Comparison of ENCODE assay signal across 28 mouse cellular contexts in genomic region chr16:63404976-63405375, GRCm38 (mm10).
DNase-seq lines count a peak whose midpoint lies in the region; ATAC-seq and TF ChIP-seq lines count a peak whose summit lies in the region.
"Had no signal": no experiment of that assay in that cellular context is flagged by ENCODE, and none has a peak within 500 bp of the region (broad histone marks: within the 10 kb centered on the region; RNA-seq: fewer than 3 reads in every experiment).

No protein-coding gene starts in this region.

- no peak for TF ChIP-seq EP300 in liver, postnatal 0 days (IDR thresholded peaks at IDR 0.05; ENCODE audit: low read depth)

- WGBS in forebrain, embryonic 13.5 days: 64% methylated on average over 1 of the region's 1 CpGs
- 85% methylated on average over 1 of the region's 1 CpGs for WGBS in forebrain, embryonic 11.5 days
- 100% methylated on average over 1 of the region's 1 CpGs for WGBS in liver, adult 2 months
- WGBS in liver, postnatal 0 days (ENCODE audit: insufficient replicate concordance): 90% methylated on average over 1 of the region's 1 CpGs
- 41% methylated on average over 1 of the region's 1 CpGs for WGBS in forebrain, embryonic 16.5 days

- H3K27me3 ChIP-seq in forebrain, embryonic 13.5 days: no peaks in the 10 kb centered on the region
- H3K27me3 ChIP-seq in forebrain, embryonic 11.5 days (ENCODE audit: control insufficient read depth, insufficient read depth, low read length): no peaks in the 10 kb centered on the region
- no peaks in the 10 kb centered on the region for H3K27me3 ChIP-seq in liver, adult 2 months (ENCODE audit: control insufficient read depth, insufficient read depth, low read length)
- H3K27me3 ChIP-seq in liver, postnatal 0 days (ENCODE audit: insufficient read depth, low read length): no peaks in the 10 kb centered on the region
- H3K27me3 ChIP-seq in forebrain, embryonic 16.5 days (replicated peaks; ENCODE audit: control insufficient read depth, insufficient read depth, low read length): no peaks in the 10 kb centered on the region
- H3K27me3 ChIP-seq: embryonic facial prominence, embryonic 12.5 days; embryonic facial prominence, embryonic 15.5 days; heart, embryonic 12.5 days; heart, embryonic 15.5 days had no signal

- no peaks in the 10 kb centered on the region for H3K4me1 ChIP-seq in forebrain, embryonic 13.5 days
- H3K4me1 ChIP-seq in forebrain, embryonic 11.5 days (replicated peaks; ENCODE audit: control insufficient read depth, insufficient read depth, low read length): no peaks in the 10 kb centered on the region
- no peaks in the 10 kb centered on the region for H3K4me1 ChIP-seq in liver, adult 2 months (ENCODE audit: control insufficient read depth, insufficient read depth, low read length)
- H3K4me1 ChIP-seq in liver, postnatal 0 days (ENCODE audit: insufficient read depth): no peaks in the 10 kb centered on the region
- H3K4me1 ChIP-seq in forebrain, embryonic 16.5 days (replicated peaks; ENCODE audit: control insufficient read depth, insufficient read depth, low read length): no peaks in the 10 kb centered on the region
- H3K4me1 ChIP-seq: embryonic facial prominence, embryonic 12.5 days; embryonic facial prominence, embryonic 15.5 days; heart, embryonic 12.5 days; heart, embryonic 15.5 days had no signal

- H3K9ac ChIP-seq in forebrain, embryonic 13.5 days: no peak overlapping the region
- no peak overlapping the region for H3K9ac ChIP-seq in forebrain, embryonic 11.5 days (ENCODE audit: low read length)
- H3K9ac ChIP-seq in liver, adult 2 months (ENCODE audit: low read depth, low read length): no peak overlapping the region
- H3K9ac ChIP-seq in liver, postnatal 0 days (replicated peaks): no peak overlapping the region
- H3K9ac ChIP-seq in forebrain, embryonic 16.5 days (replicated peaks; ENCODE audit: low read depth, low read length): no peak overlapping the region
- H3K9ac ChIP-seq: embryonic facial prominence, embryonic 12.5 days; embryonic facial prominence, embryonic 15.5 days; heart, embryonic 12.5 days; heart, embryonic 15.5 days; hindbrain, embryonic 14.5 days had no signal

- TF ChIP-seq POLR2A in liver, adult 2 months (IDR thresholded peaks at IDR 0.05; ENCODE audit: extremely low read depth, insufficient read depth, low read length): no peak

- peak; percentile 59; the same call in 1 of the 2 replicates for ATAC-seq in forebrain, embryonic 13.5 days
- ATAC-seq in forebrain, embryonic 11.5 days (replicated peaks; ENCODE audit: low FRiP score): no peak
- ATAC-seq in liver, postnatal 0 days: no peak
- peak; percentile 86 for ATAC-seq in forebrain, embryonic 16.5 days
- no peak for ATAC-seq in erythroblast, adult 5-6 weeks (replicated peaks; ENCODE audit: low FRiP score, poor library complexity, severe bottlenecking)
- ATAC-seq: activated CD4-positive, CD25-positive, alpha-beta regulatory T cell, adult 4 months; hindbrain, postnatal 0 days; inflammation-experienced regulatory T-cells, adult 6 months; intestine, embryonic 16.5 days had no signal

- no peak overlapping the region for H3K4me2 ChIP-seq in forebrain, embryonic 13.5 days
- H3K4me2 ChIP-seq in forebrain, embryonic 11.5 days (ENCODE audit: low read depth, low read length, severe bottlenecking): no peak overlapping the region
- no peak overlapping the region for H3K4me2 ChIP-seq in liver, postnatal 0 days (ENCODE audit: low read depth, low read length)
- H3K4me2 ChIP-seq in forebrain, embryonic 16.5 days (ENCODE audit: low read length): no peak overlapping the region
- H3K4me2 ChIP-seq: embryonic facial prominence, embryonic 12.5 days; embryonic facial prominence, embryonic 15.5 days; heart, embryonic 12.5 days; heart, embryonic 15.5 days; hindbrain, embryonic 14.5 days had no signal

- H3K79me2 ChIP-seq in liver, adult 2 months (ENCODE audit: control insufficient read depth, insufficient read depth, low read length): no peaks in the 10 kb centered on the region

- TF ChIP-seq CTCF in liver, adult 2 months (IDR thresholded peaks at IDR 0.05; ENCODE audit: low read depth, low read length): no peak
- TF ChIP-seq CTCF in liver, postnatal 0 days (IDR thresholded peaks at IDR 0.05; ENCODE audit: low read depth): no peak

- H3K36me3 ChIP-seq in forebrain, embryonic 13.5 days (ENCODE audit: poor library complexity, severe bottlenecking): no peaks in the 10 kb centered on the region
- H3K36me3 ChIP-seq in forebrain, embryonic 11.5 days (ENCODE audit: control insufficient read depth, insufficient read depth, low read length): no peaks in the 10 kb centered on the region
- H3K36me3 ChIP-seq in liver, adult 2 months (ENCODE audit: control insufficient read depth, insufficient read depth, low read length): no peaks in the 10 kb centered on the region
- H3K36me3 ChIP-seq in liver, postnatal 0 days (replicated peaks; ENCODE audit: insufficient read depth, low read length): no peaks in the 10 kb centered on the region
- no peaks in the 10 kb centered on the region for H3K36me3 ChIP-seq in forebrain, embryonic 16.5 days (ENCODE audit: control insufficient read depth, insufficient read depth)
- H3K36me3 ChIP-seq: embryonic facial prominence, embryonic 12.5 days; embryonic facial prominence, embryonic 15.5 days; heart, embryonic 12.5 days; heart, embryonic 15.5 days had no signal

- no peak for DNase-seq in forebrain, embryonic 11.5 days (ENCODE audit: low spot score)
- peak; percentile 5 for DNase-seq in liver, adult 2 months (ENCODE audit: extremely low read depth, low read depth, low spot score)
- DNase-seq in liver, postnatal 0 days: no peak
- DNase-seq: adrenal gland, adult 8-10 months; adrenal gland, postnatal 25 days; cerebellum, adult 11 months; cerebellum, adult 2 months; cerebellum, adult 9-11 months; cerebellum, postnatal 25 days; gastrocnemius, adult 2 months; gastrocnemius, postnatal 25 days; heart, adult 18-20 months; heart, postnatal 14 days; heart, postnatal 4 days; kidney, adult 18-20 months had no signal

- H3K4me3 ChIP-seq in forebrain, embryonic 13.5 days: no peak overlapping the region
- H3K4me3 ChIP-seq in forebrain, embryonic 11.5 days (ENCODE audit: low read depth, low read length): no peak overlapping the region
- H3K4me3 ChIP-seq in liver, adult 2 months (ENCODE audit: insufficient read depth, low read depth, low read length): no peak overlapping the region
- no peak overlapping the region for H3K4me3 ChIP-seq in liver, postnatal 0 days (ENCODE audit: low read depth, low read length)
- no peak overlapping the region for H3K4me3 ChIP-seq in forebrain, embryonic 16.5 days (replicated peaks; ENCODE audit: low read length)
- H3K4me3 ChIP-seq: embryonic facial prominence, embryonic 12.5 days; embryonic facial prominence, embryonic 15.5 days; erythroblast, embryonic 14.5 days; gastrocnemius, adult 2 months; heart, embryonic 12.5 days; heart, embryonic 15.5 days had no signal

- H3K27ac ChIP-seq in forebrain, embryonic 13.5 days: no peak overlapping the region
- H3K27ac ChIP-seq in forebrain, embryonic 11.5 days (ENCODE audit: low read depth, low read length): no peak overlapping the region
- no peak overlapping the region for H3K27ac ChIP-seq in liver, adult 2 months (replicated peaks; ENCODE audit: insufficient read depth, low read depth, low read length)
- H3K27ac ChIP-seq in liver, postnatal 0 days (ENCODE audit: low read depth): no peak overlapping the region
- no peak overlapping the region; the same call in 1 of the 2 replicates for H3K27ac ChIP-seq in forebrain, embryonic 16.5 days (ENCODE audit: low read length)
- H3K27ac ChIP-seq: embryonic facial prominence, embryonic 12.5 days; embryonic facial prominence, embryonic 15.5 days; gastrocnemius, adult 2 months; heart, embryonic 15.5 days; hindbrain, embryonic 14.5 days; hindbrain, postnatal 0 days had no signal

- H3K9me3 ChIP-seq in forebrain, embryonic 13.5 days (replicated peaks): no peaks in the 10 kb centered on the region
- no peaks in the 10 kb centered on the region for H3K9me3 ChIP-seq in forebrain, embryonic 11.5 days (ENCODE audit: control insufficient read depth, low read length)
- H3K9me3 ChIP-seq in liver, postnatal 0 days (ENCODE audit: low read length): no peaks in the 10 kb centered on the region
- no peaks in the 10 kb centered on the region for H3K9me3 ChIP-seq in forebrain, embryonic 16.5 days (ENCODE audit: control insufficient read depth, low read length)
- H3K9me3 ChIP-seq: embryonic facial prominence, embryonic 12.5 days; embryonic facial prominence, embryonic 15.5 days; heart, embryonic 12.5 days; heart, embryonic 15.5 days had no signal

Comparison
In these comparisons a context has a peak if more than half of its experiments do, and no peak if none do; other contexts are left out.
1. ATAC-seq: peak in forebrain, embryonic 13.5 days (single experiment) and forebrain, embryonic 16.5 days (single experiment); none in forebrain, embryonic 11.5 days (single experiment), liver, postnatal 0 days (single experiment) and erythroblast, adult 5-6 weeks (single experiment).